Mouse (Mus musculus) heart, postnatal 0 days (tissue): Measurements from ENCODE around the gene Mkrn3. TPM values are rescaled to one million over a fixed set of nuclear protein-coding genes. Genes with fewer than 3 reads are reported as not detected.
A peak's percentile ranks its signal among the peaks of the same experiment; 100 is the strongest.

ENCODE experiments used
- ATAC-seq: fragments of 200-750 bp; cut with Nextera tagmentation; 2 replicates; pipeline ENCODE4 v1.8.0; 2017; ENCODE audit warnings: low read depth, moderate number of reproducible peaks, moderate library complexity; ENCODE audit not compliant: insufficient read depth
- DNase-seq: peaks from one replicate; pipeline ENCODE4 v3.0.0-alpha.2; 2016; ENCODE audit warnings: low spot score
- H3K27ac ChIP-seq: fragments of 300-500 bp; sonication (generic); 2 replicates; pipeline ENCODE4 v1.5.1; 2014; ENCODE audit warnings: low read depth, mild to moderate bottlenecking
- H3K27me3 ChIP-seq: fragments of 300-500 bp; sonication (generic); 2 replicates; pipeline ENCODE4 v1.6.1; 2014; ENCODE audit warnings: low read length, mixed read lengths; ENCODE audit not compliant: control insufficient read depth, insufficient read depth
- H3K36me3 ChIP-seq: fragments of 300-500 bp; sonication (generic); replicated peaks from 2 replicates; pipeline ENCODE4 v1.6.1; 2014; ENCODE audit warnings: low read length, mixed read lengths; ENCODE audit not compliant: control insufficient read depth, insufficient read depth
- H3K4me1 ChIP-seq: fragments of 300-500 bp; sonication (generic); 2 replicates; pipeline ENCODE4 v1.6.1; 2014; ENCODE audit warnings: antibody characterized with exemption; ENCODE audit not compliant: control insufficient read depth, insufficient read depth
- H3K4me2 ChIP-seq: fragments of 300-500 bp; sonication (generic); 2 replicates; pipeline ENCODE4 v1.6.1; 2014; ENCODE audit warnings: low read depth, mild to moderate bottlenecking, low read length, moderate library complexity
- H3K4me3 ChIP-seq: fragments of 300-500 bp; sonication (generic); 2 replicates; pipeline ENCODE4 v1.5.1; 2014; ENCODE audit warnings: low read depth, low read length
- H3K9ac ChIP-seq: fragments of 300-500 bp; sonication (generic); replicated peaks from 2 replicates; pipeline ENCODE4 v1.6.1; 2014; ENCODE audit warnings: low read depth, low read length, mixed read lengths
- H3K9me3 ChIP-seq: fragments of 300-500 bp; sonication (generic); replicated peaks from 2 replicates; pipeline ENCODE4 v1.6.1; 2016; ENCODE audit warnings: low read length; ENCODE audit not compliant: control insufficient read depth
- CTCF ChIP-seq: IDR thresholded peaks from 2 replicates; pipeline ENCODE4 v1.5.1; 2016; ENCODE audit warnings: antibody characterized with exemption, control low read depth, low read depth
- EP300 ChIP-seq: IDR thresholded peaks from 2 replicates; pipeline ENCODE4 v1.6.1; 2016; ENCODE audit warnings: antibody characterized with exemption, low read depth
- WGBS: fragments of 180-500 bp; shearing (Covaris S2); extraction: QIAGEN DNeasy Blood & Tissue Kit; methylation state at CpG from one replicate; pipeline ENCODE4 v1.1.7; 2014; 5-methylcytosine and 5-hydroxymethylcytosine counted together
- polyA plus RNA-seq: library from polyadenylated mRNA; unstranded; fragments of >200 nt; fragmentation: Nextera tagmentation; extraction: Ambion mirVana; gene quantifications from 2 replicates; pipeline ENCODE4 v1.2.1, GENCODE M21; 2015
- total RNA-seq: library from RNA; depleted of rRNA; stranded (reverse); fragments of >200 nt; gene quantifications from 2 replicates; pipeline ENCODE4 v1.2.3, GENCODE M21; 2014; ENCODE audit warnings: low replicate concordance

Gene Mkrn3
- total and polyA plus RNA-seq, 2 experiments from 2014 or later: 0.88 to 1.4 TPM

GRCm38 (mm10) chr7:62420566-62420965 lies 627 bp upstream of the Mkrn3 start:
- WGBS: 61% methylated on average over 6 of the region's 6 CpGs
- H3K9ac ChIP-seq: no peak overlapping the region
- ATAC-seq (no peak), DNase-seq (no peak)
- no peak overlapping the region for H3K27ac ChIP-seq
- TF ChIP-seq CTCF (no peak), EP300 (no peak)
- H3K4me3 ChIP-seq: no peak overlapping the region
- H3K4me1 ChIP-seq: peaks cover 10% of the 10 kb centered on the region; the same call in 1 of the 2 replicates
- H3K36me3 ChIP-seq: no peaks in the 10 kb centered on the region
- H3K9me3 ChIP-seq: 0 out of 2 replicates have a peak, but pooled peaks cover 12% of the 10 kb centered on the region
- no peaks in the 10 kb centered on the region for H3K27me3 ChIP-seq
- H3K4me2 ChIP-seq: no peak overlapping the region

GRCm38 (mm10) chr7:62419105-62419492 lies 840 bp downstream of the Mkrn3 start:
- no peak for TF ChIP-seq EP300
- TF ChIP-seq CTCF: no peak
- no peak for DNase-seq
- WGBS: 65% methylated on average over 17 of the region's 17 CpGs
- ATAC-seq: no peak
- Histone ChIP-seq H3K9ac (peak overlapping the region; percentile 71; the same call in 1 of the 2 replicates), H3K9me3 (0 out of 2 replicates have a peak, but pooled peaks cover 12% of the 10 kb centered on the region), H3K27me3 (no peaks in the 10 kb centered on the region), H3K4me1 (peaks cover 10% of the 10 kb centered on the region; the same call in 1 of the 2 replicates), H3K27ac (no peak overlapping the region), H3K4me2 (peak overlapping the region; percentile 83), H3K36me3 (no peaks in the 10 kb centered on the region), H3K4me3 (peak overlapping the region; percentile 79)

DNA sequence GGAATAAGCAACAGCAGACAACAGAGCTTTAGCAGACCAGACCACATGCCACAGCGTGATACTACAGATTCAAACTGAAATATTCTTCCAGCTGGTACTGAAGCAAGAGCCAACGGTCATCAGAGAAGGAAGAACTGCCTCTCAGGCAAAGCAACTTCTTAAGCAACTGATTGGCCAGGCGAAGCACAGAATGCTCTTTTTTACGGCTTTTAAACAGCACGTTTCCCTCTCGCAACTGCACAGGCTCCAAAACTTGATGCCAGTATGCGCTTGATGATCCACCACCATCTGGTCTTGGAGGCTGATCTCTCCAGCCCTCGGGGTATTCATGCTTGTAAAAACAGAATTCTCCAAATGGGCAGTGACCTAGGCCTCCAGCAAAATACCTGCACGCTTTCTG lies 1.6 kb downstream of the Mkrn3 start:
- no peaks in the 10 kb centered on the region for H3K27me3 ChIP-seq
- H3K4me1 ChIP-seq: peaks cover 10% of the 10 kb centered on the region; the same call in 1 of the 2 replicates
- no peak overlapping the region for H3K9ac ChIP-seq
- DNase-seq (no peak), ATAC-seq (no peak)
- no peak overlapping the region for H3K4me2 ChIP-seq
- no peak for TF ChIP-seq EP300
- TF ChIP-seq CTCF: no peak
- WGBS: 78% methylated on average over 9 of the region's 9 CpGs
- H3K36me3 ChIP-seq: no peaks in the 10 kb centered on the region
- H3K9me3 ChIP-seq: 0 out of 2 replicates have a peak, but pooled peaks cover 12% of the 10 kb centered on the region
- H3K27ac ChIP-seq: no peak overlapping the region
- no peak overlapping the region for H3K4me3 ChIP-seq

DNA sequence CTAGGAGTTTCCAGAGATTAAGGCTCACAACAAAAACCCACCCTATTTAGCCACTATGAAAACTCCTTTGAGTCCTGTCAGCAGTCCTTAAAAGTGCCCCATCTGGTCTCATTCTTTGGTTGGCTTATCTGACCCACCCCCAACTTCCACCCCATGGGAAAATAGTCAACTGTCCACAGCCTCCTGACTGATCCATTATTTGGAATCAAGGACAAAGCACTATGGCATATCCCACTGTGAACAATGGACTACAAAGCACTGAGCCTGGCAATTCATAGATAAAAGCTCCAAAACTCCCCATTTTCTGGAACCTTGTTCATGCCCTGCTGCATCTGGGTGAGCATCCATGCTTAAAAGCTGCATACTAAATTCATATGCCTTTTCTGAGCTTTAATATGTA lies 3.8 kb downstream of the Mkrn3 start:
- no peak overlapping the region for H3K9ac ChIP-seq
- no peaks in the 10 kb centered on the region for H3K36me3 ChIP-seq
- no peak overlapping the region for H3K4me3 ChIP-seq
- no peak overlapping the region for H3K4me2 ChIP-seq
- H3K27ac ChIP-seq: no peak overlapping the region
- 0 out of 2 replicates have a peak, but pooled peaks cover 12% of the 10 kb centered on the region for H3K9me3 ChIP-seq
- no peak for DNase-seq
- no peaks in the 10 kb centered on the region for H3K27me3 ChIP-seq
- TF ChIP-seq CTCF: no peak
- no peak for TF ChIP-seq EP300
- H3K4me1 ChIP-seq: peaks cover 10% of the 10 kb centered on the region; the same call in 1 of the 2 replicates
- no peak for ATAC-seq

DNA sequence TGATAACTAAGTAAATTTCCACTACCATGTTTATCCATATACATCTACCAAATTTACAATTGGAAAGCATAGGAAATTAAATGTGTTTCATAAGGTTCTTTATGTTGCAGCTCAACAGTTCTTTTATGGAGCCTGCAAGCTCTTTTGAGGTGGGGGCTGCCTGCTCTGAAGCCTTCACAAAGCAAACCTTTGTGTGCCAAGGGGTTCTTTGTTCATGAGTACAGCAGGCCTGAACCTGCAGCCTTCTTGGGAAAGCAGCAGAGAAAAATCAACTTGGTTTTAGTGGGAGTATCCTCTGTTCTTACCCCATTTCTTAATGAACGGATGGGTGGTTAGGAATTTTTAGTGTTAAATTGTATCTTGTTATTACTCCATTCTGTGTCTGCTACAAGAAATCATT lies 4.7 kb downstream of the Mkrn3 start:
- H3K27me3 ChIP-seq: no peaks in the 10 kb centered on the region
- DNase-seq: no peak
- no peak overlapping the region for H3K27ac ChIP-seq
- no peak overlapping the region for H3K4me3 ChIP-seq
- ATAC-seq: no peak
- WGBS: 55% methylated on average over 1 of the region's 1 CpGs
- peaks cover 10% of the 10 kb centered on the region; the same call in 1 of the 2 replicates for H3K4me1 ChIP-seq
- H3K4me2 ChIP-seq: no peak overlapping the region
- 0 out of 2 replicates have a peak, but pooled peaks cover 8% of the 10 kb centered on the region for H3K9me3 ChIP-seq
- no peak overlapping the region for H3K9ac ChIP-seq
- H3K36me3 ChIP-seq: no peaks in the 10 kb centered on the region
- TF ChIP-seq EP300 (no peak), CTCF (no peak)

DNA sequence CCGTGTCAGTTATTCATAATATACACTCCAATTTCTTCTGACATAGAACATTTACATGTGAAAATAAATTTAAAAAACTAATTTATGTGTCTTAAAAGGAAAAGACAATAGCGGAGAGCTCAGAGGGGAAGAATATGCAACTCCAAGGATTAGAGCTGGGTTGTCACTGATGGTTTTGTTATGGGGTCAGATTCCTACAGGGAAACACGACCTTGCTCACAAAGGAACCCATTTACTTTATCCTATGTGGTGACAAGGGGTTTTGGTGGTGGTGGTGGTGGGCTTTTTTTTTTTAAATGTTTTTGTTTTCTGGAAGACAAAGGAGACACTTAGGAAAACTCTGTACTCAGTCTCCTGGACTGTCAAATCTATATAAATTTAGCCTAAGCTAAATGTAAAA lies 12.1 kb downstream of the Mkrn3 start:
- Histone ChIP-seq H3K9me3 (no peaks in the 10 kb centered on the region), H3K9ac (no peak overlapping the region), H3K36me3 (no peaks in the 10 kb centered on the region), H3K4me1 (no peaks in the 10 kb centered on the region), H3K27me3 (no peaks in the 10 kb centered on the region), H3K27ac (no peak overlapping the region), H3K4me2 (no peak overlapping the region), H3K4me3 (no peak overlapping the region)
- 50% methylated on average over 3 of the region's 3 CpGs for WGBS
- ATAC-seq (no peak), DNase-seq (no peak)
- TF ChIP-seq CTCF: no peak
- TF ChIP-seq EP300: no peak
